Mouse (Mus musculus) spleen, adult 2 months (tissue): ENCODE results near the gene Cdca3.

Experiments
- CTCF ChIP-seq: fragments of 200-500 bp; IDR thresholded peaks from 2 replicates; pipeline ENCODE4 v1.5.1; 2011; ENCODE audit warnings: mild to moderate bottlenecking, inconsistent platforms; ENCODE audit not compliant: insufficient read depth, insufficient read length, insufficient replicate concordance; ENCODE audit errors: extremely low read depth
- POLR2A ChIP-seq: fragments of 200-500 bp; IDR thresholded peaks from 2 replicates; pipeline ENCODE4 v1.6.1; 2011; ENCODE audit warnings: low read depth, low read length, inconsistent platforms

DNA sequence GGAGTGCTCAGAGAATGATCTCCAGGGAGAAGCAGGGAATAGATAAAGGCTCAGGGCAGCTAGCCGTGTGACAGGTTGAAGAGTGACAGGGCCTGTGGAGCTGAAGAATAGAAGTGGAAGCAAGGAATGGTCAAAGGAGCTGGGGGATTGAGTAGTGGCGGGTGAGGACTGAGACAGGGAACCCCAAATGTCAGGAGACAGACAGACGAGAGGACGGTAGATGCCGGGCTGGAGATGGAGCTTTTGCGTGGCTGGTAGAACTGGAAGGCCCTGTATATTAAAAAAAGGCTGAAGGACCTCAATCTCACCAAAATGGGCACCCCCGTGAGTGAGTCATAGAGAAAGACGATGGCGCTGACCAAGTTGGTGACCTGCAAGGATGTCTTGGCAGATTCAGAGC, 31.2 kb downstream of the Cdca3 start:
- TF ChIP-seq CTCF (no peak), POLR2A (no peak)
